Mouse (Mus musculus) liver, embryonic 11.5 days (tissue): Measurements from ENCODE around the gene Shc3. TPM values are rescaled to one million over a fixed set of nuclear protein-coding genes. Genes with fewer than 3 reads are reported as not detected.

Experiments used
- ATAC-seq: fragments of 200-750 bp; cut with Nextera tagmentation; replicated peaks from 2 replicates; pipeline ENCODE4 v1.8.0; 2017; ENCODE audit warnings: moderate number of reproducible peaks, mild to moderate bottlenecking, moderate TSS enrichment, moderate library complexity; ENCODE audit not compliant: low FRiP score
- DNase-seq: peaks from one replicate; pipeline ENCODE4 v3.0.0-alpha.2; 2017; ENCODE audit warnings: low spot score
- H3K27ac ChIP-seq: fragments of 300-500 bp; sonication (generic); 2 replicates; pipeline ENCODE4 v1.5.1; 2014; ENCODE audit warnings: mild to moderate bottlenecking, low read depth, low read length, control low read depth
- H3K27me3 ChIP-seq: fragments of 300-500 bp; sonication (generic); replicated peaks from 2 replicates; pipeline ENCODE4 v1.6.1; 2014; ENCODE audit warnings: low read length, mixed read lengths; ENCODE audit not compliant: control insufficient read depth, insufficient read depth
- H3K36me3 ChIP-seq: fragments of 300-500 bp; sonication (generic); 2 replicates; pipeline ENCODE4 v1.6.1; 2014; ENCODE audit warnings: mild to moderate bottlenecking, low read length, moderate library complexity, mixed read lengths; ENCODE audit not compliant: control insufficient read depth, insufficient read depth
- H3K4me1 ChIP-seq: fragments of 300-500 bp; sonication (generic); replicated peaks from 2 replicates; pipeline ENCODE4 v1.6.1; 2014; ENCODE audit warnings: low read length, mixed read lengths; ENCODE audit not compliant: control insufficient read depth, insufficient read depth
- H3K4me2 ChIP-seq: fragments of 300-500 bp; sonication (generic); 2 replicates; pipeline ENCODE4 v1.6.1; 2014; ENCODE audit warnings: mild to moderate bottlenecking, control low read depth, moderate library complexity
- H3K4me3 ChIP-seq: fragments of 300-500 bp; sonication (generic); 2 replicates; pipeline ENCODE4 v1.5.1; 2014; ENCODE audit warnings: low read depth, low read length, control low read depth
- H3K9ac ChIP-seq: fragments of 300-500 bp; sonication (generic); 2 replicates; pipeline ENCODE4 v1.6.1; 2014; ENCODE audit warnings: low read depth, low read length, control low read depth
- H3K9me3 ChIP-seq: fragments of 300-500 bp; sonication (generic); 2 replicates; pipeline ENCODE4 v1.6.1; 2016; ENCODE audit warnings: low read length, inconsistent platforms, mixed read lengths; ENCODE audit not compliant: control insufficient read depth
- WGBS: fragments of 180-500 bp; shearing (Covaris S2); extraction: QIAGEN DNeasy Blood & Tissue Kit; methylation state at CpG from one replicate; pipeline ENCODE4 v1.1.7; 2014; 5-methylcytosine and 5-hydroxymethylcytosine counted together
- polyA plus RNA-seq: library from polyadenylated mRNA; unstranded; fragments of >200 nt; fragmentation: Nextera tagmentation; extraction: Ambion mirVana; gene quantifications from 2 replicates; pipeline ENCODE4 v1.2.1, GENCODE M21; 2014

Shc3 gene
- polyA plus RNA-seq, 1 experiment from 2014 or later, result not detected

DNA sequence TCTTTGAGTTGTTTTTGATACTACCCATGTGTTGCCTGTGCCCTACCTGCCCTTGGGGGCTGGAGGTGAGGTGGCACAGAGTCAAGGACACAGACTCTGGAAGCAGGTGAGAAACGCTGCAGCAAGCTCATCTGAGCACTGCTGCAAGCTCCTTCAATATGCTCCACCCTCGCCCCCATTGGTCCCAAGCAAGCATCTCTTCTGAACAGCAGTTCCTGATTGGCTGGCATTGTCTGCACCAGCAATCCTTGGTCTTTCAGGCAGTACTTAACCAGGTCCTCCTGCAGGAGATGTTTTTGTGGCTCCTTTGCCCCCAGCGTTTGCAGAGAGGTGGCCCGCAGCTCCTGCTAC lies 34.6 kb upstream of the Shc3 start:
- no peaks in the 10 kb centered on the region for H3K27me3 ChIP-seq
- H3K4me2 ChIP-seq, result no peak overlapping the region
- no peaks in the 10 kb centered on the region for H3K4me1 ChIP-seq
- no peak overlapping the region for H3K4me3 ChIP-seq
- no peak overlapping the region for H3K9ac ChIP-seq
- H3K36me3 ChIP-seq, result no peaks in the 10 kb centered on the region
- no peak overlapping the region for H3K27ac ChIP-seq
- ATAC-seq (no peak), DNase-seq (no peak)
- no peaks in the 10 kb centered on the region for H3K9me3 ChIP-seq
- 40% methylated on average over 4 of the region's 4 CpGs for WGBS

DNA sequence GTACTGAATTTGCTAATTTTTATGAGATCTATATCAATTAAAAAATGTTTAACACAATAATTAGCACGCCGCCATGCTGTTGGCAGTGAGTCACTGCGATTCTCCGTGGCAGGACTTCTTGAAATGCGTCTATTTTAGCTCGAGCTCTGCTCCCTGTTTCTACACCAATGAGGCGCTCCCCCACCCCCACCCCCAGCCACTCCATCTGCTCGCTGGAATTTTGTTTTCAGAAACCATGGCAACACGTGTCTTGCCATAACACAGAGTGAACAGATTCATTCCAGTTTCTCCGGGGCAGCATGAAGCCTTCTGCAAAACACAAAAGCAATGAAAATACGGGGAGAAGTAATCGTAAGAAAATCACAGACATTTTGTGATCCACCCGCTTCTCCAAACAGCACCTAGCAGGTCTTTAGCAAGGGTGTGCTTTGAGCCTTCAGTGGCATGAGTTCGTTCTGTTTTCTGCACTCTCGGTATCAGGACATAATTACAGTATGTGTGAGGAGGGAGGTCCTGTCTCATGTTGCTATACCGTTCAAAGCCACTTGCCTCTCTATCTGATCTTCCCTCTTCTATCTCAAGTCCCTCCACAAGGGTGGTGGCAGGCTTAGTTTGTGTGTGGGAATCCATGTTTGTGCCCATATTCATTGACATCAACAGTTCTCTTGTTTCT lies 34.1 kb upstream of the Shc3 start:
- Histone ChIP-seq H3K4me1 (no peaks in the 10 kb centered on the region), H3K27me3 (no peaks in the 10 kb centered on the region), H3K4me3 (no peak overlapping the region), H3K4me2 (peak overlapping the region; percentile 7; the same call in 1 of the 2 replicates), H3K9me3 (no peaks in the 10 kb centered on the region), H3K27ac (no peak overlapping the region), H3K9ac (no peak overlapping the region), H3K36me3 (no peaks in the 10 kb centered on the region)
- ATAC-seq (no peak), DNase-seq (no peak)
- 43% methylated on average over 16 of the region's 16 CpGs for WGBS

DNA sequence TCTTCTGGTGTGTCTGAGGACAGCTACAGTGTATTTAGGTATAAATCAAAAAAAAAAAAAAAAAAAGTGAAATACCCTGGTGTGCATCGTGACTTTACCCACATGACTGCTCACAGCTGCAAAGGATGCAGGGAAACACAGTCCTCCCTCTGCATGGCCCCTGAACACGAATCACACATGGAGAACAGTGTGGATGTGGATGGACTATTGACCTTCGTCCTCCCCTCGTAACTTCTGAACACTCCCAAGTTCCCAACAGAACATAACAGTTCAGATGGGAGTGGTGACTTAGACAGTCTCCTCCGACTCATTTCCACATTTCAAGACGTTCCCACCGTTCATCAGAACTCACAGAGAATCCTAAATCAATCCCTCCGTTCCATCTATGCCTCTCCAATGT lies 33.5 kb upstream of the Shc3 start:
- no peaks in the 10 kb centered on the region for H3K9me3 ChIP-seq
- 77% methylated on average over 8 of the region's 8 CpGs for WGBS
- H3K36me3 ChIP-seq, result no peaks in the 10 kb centered on the region
- DNase-seq (no peak), ATAC-seq (no peak)
- no peak overlapping the region for H3K4me2 ChIP-seq
- H3K4me1 ChIP-seq, result no peaks in the 10 kb centered on the region
- H3K4me3 ChIP-seq, result no peak overlapping the region
- no peaks in the 10 kb centered on the region for H3K27me3 ChIP-seq
- no peak overlapping the region for H3K9ac ChIP-seq
- H3K27ac ChIP-seq, result no peak overlapping the region

DNA sequence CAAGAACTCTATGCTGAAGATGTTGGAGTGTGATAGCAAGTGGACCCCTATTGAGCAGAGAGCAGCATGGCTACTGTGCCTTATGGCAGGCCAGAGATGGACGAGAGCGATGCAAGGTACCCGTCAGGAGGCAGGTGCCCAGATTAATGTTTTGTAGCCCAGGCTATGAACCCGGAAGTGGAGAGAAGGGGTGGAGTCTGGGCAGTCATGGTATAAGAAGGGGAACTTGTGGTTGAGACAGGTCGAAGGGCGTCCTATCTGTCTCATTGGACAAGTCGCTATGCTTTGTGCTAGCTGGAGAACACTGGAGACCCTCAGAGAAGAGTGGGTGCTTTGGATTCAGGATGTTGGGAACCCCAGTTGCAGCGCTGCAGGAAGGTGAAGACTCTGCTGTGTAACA lies 30.9 kb upstream of the Shc3 start:
- WGBS, result 60% methylated on average over 8 of the region's 8 CpGs
- no peaks in the 10 kb centered on the region for H3K36me3 ChIP-seq
- H3K4me1 ChIP-seq, result no peaks in the 10 kb centered on the region
- H3K4me2 ChIP-seq, result no peak overlapping the region
- H3K27me3 ChIP-seq, result peaks cover 7% of the 10 kb centered on the region
- H3K9ac ChIP-seq, result no peak overlapping the region
- no peak overlapping the region for H3K4me3 ChIP-seq
- no peak for ATAC-seq
- no peaks in the 10 kb centered on the region for H3K9me3 ChIP-seq
- no peak overlapping the region for H3K27ac ChIP-seq
- no peak for DNase-seq

DNA sequence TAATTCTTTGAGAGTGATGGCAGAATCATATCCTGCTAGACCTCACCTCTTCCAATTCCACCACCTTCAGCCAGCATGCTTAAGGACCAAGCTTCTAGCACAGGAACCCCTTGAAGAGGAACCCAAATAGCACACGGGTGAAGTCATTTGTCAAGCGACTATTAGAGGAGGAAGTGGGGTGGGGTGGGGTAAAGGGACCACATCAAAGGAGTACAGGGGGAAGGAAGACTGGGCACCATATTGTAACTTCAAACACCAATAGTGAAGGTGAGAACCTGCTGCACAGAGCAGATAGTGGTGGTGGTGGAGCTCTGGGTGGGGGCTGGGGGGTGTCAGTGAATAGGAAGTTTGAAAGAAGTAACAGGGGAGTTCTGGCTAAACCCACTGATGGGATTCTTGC lies 28.8 kb upstream of the Shc3 start:
- DNase-seq, result no peak
- no peak overlapping the region for H3K4me3 ChIP-seq
- no peaks in the 10 kb centered on the region for H3K36me3 ChIP-seq
- no peak overlapping the region for H3K9ac ChIP-seq
- H3K27me3 ChIP-seq, result peaks cover 20% of the 10 kb centered on the region
- H3K4me2 ChIP-seq, result no peak overlapping the region
- no peak overlapping the region for H3K27ac ChIP-seq
- WGBS, result 27% methylated on average over 2 of the region's 2 CpGs
- H3K4me1 ChIP-seq, result no peaks in the 10 kb centered on the region
- ATAC-seq, result no peak
- H3K9me3 ChIP-seq, result no peaks in the 10 kb centered on the region

DNA sequence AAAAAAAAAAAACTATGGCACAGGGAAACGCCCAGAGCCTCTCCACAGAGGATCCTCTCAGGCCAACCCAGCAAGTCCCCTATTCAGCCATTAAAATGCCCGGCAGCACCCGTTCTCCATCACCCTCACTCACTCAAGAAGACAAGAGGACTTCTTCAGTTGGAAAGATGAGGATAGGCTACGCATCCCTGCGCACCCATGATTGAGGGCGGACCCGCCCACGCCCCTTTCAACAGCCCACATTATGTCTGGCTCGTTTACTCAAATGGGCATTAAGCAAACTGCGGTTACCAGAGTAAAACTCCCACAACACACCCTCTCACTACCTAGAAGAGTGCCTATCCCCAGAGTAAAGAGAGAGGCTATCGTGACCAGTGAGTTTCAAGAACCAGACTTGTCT lies 26.2 kb upstream of the Shc3 start:
- Histone ChIP-seq H3K4me1 (no peaks in the 10 kb centered on the region), H3K9me3 (no peaks in the 10 kb centered on the region), H3K4me3 (no peak overlapping the region), H3K4me2 (no peak overlapping the region; the same call in 1 of the 2 replicates), H3K9ac (no peak overlapping the region), H3K27ac (no peak overlapping the region), H3K36me3 (no peaks in the 10 kb centered on the region), H3K27me3 (peaks cover 20% of the 10 kb centered on the region)
- ATAC-seq, result no peak
- no peak for DNase-seq
- 45% methylated on average over 11 of the region's 11 CpGs for WGBS

DNA sequence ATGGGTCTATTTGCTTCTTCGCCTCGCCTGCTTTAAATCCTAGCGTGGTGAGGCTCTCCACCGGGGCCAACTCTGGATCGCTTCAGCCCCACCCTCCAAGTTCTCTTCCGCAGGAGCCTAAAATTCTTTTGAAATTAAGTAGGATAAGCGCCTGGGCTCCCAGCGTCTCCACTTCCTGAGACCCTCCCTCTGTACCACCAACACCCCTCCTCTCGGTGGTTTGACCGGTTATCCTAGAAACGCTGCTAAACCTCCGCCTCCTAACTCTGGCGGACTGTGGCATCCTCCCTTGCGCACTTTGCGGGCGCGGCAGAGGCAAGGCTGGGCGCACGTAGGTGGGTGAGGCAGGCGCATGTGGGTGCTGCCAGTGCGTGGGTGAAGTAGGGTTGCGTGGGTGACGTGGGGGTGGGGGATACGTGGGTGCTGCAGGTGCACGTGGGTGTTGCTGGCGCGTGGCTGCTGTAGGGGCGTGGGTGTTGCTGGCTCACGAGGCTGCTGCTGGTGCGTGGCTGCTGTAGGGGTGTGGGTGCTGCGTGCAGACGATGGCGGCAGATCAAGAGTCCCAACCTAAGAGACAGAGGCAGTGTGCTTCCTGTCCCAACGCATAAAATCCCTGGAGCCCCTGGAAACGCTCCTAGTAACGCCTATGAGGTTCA lies 25.6 kb upstream of the Shc3 start:
- DNase-seq (no peak), ATAC-seq (no peak)
- Histone ChIP-seq H3K4me2 (peak overlapping the region; percentile 67), H3K27ac (no peak overlapping the region), H3K4me1 (no peaks in the 10 kb centered on the region), H3K9me3 (no peaks in the 10 kb centered on the region), H3K9ac (no peak overlapping the region), H3K4me3 (peak overlapping the region; percentile 38), H3K27me3 (peaks cover 20% of the 10 kb centered on the region), H3K36me3 (no peaks in the 10 kb centered on the region)
- WGBS, result 3% methylated on average over 36 of the region's 36 CpGs

DNA sequence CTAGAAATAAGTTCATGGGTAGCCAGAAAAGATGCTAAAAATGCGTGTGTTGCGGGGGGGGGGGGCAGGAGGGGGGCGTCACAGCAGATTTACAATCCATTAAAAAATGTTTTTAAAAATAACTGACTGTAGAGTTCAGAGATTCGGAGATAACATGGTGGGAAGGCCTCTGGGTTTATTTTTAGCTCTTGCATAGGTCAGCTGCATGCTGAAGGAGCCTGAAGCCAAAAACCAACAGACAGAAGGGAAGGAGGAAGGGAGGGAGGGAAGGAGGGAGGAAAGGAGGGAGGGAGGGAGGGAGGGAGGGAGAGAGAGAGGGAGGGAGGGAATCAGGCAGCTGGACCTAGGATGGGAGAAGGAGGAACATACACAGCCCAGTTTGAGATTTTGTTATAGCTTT lies 18.8 kb upstream of the Shc3 start:
- H3K9ac ChIP-seq, result no peak overlapping the region
- DNase-seq (no peak), ATAC-seq (no peak)
- H3K27me3 ChIP-seq, result no peaks in the 10 kb centered on the region
- WGBS, result 66% methylated on average over 4 of the region's 4 CpGs
- H3K36me3 ChIP-seq, result no peaks in the 10 kb centered on the region
- H3K4me1 ChIP-seq, result no peaks in the 10 kb centered on the region
- H3K9me3 ChIP-seq, result no peaks in the 10 kb centered on the region
- no peak overlapping the region for H3K4me3 ChIP-seq
- H3K27ac ChIP-seq, result no peak overlapping the region
- H3K4me2 ChIP-seq, result no peak overlapping the region

DNA sequence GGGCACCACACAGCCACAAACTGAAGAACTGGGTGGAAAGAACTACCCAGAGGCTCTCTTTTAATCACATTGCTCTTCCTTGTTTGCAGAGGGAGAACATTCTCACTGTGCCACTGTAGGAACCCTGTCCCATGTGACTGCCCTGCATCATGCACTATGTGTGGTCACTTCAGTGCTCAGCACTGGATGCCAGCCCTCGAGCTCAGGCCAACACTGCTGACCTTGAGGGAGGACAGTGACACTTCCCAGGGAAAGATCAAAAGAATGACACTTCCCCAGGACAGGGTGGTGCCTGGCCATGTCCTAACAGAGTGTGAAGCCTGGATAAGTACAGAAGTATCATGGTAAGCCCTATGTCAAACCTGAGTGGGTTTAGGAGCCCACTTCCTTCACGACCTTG lies 13.0 kb upstream of the Shc3 start:
- Histone ChIP-seq H3K27me3 (no peaks in the 10 kb centered on the region), H3K4me2 (no peak overlapping the region), H3K36me3 (no peaks in the 10 kb centered on the region), H3K4me1 (no peaks in the 10 kb centered on the region), H3K9ac (no peak overlapping the region), H3K4me3 (no peak overlapping the region), H3K9me3 (no peaks in the 10 kb centered on the region), H3K27ac (no peak overlapping the region)
- ATAC-seq (no peak), DNase-seq (no peak)
- WGBS, result 53% methylated on average over 2 of the region's 2 CpGs
